Mouse (Mus musculus) intestine, embryonic 16.5 days (tissue): ENCODE measurements around the gene Smad3. TPM values are rescaled to one million over a fixed set of nuclear protein-coding genes. Genes with fewer than 3 reads are reported as not detected.

Experiments used
- ATAC-seq: fragments of 200-750 bp; cut with Nextera tagmentation; 2 replicates; pipeline ENCODE4 v1.8.0; 2017; ENCODE audit warnings: moderate TSS enrichment, moderate library complexity
- H3K27ac ChIP-seq: fragments of 300-500 bp; sonication (generic); 2 replicates; pipeline ENCODE4 v1.5.1; 2014; ENCODE audit warnings: mild to moderate bottlenecking, low read length
- H3K27me3 ChIP-seq: fragments of 300-500 bp; sonication (generic); replicated peaks from 2 replicates; pipeline ENCODE4 v1.6.1; 2014; ENCODE audit warnings: low read length, control low read depth, mixed read lengths; ENCODE audit not compliant: control insufficient read depth, insufficient read depth
- H3K36me3 ChIP-seq: fragments of 300-500 bp; sonication (generic); 2 replicates; pipeline ENCODE4 v1.6.1; 2014; ENCODE audit warnings: low read length, control low read depth; ENCODE audit not compliant: control insufficient read depth, insufficient read depth
- H3K4me1 ChIP-seq: fragments of 300-500 bp; sonication (generic); 2 replicates; pipeline ENCODE4 v1.6.1; 2014; ENCODE audit warnings: low read length, control low read depth, mixed read lengths; ENCODE audit not compliant: control insufficient read depth, insufficient read depth
- H3K4me2 ChIP-seq: fragments of 300-500 bp; sonication (generic); 2 replicates; pipeline ENCODE4 v1.6.1; 2014; ENCODE audit warnings: low read depth, low read length, control low read depth
- H3K4me3 ChIP-seq: fragments of 300-500 bp; sonication (generic); 2 replicates; pipeline ENCODE4 v1.5.1; 2014; ENCODE audit warnings: mild to moderate bottlenecking, low read length
- H3K9ac ChIP-seq: fragments of 300-500 bp; sonication (generic); 2 replicates; pipeline ENCODE4 v1.6.1; 2014; ENCODE audit warnings: low read depth, low read length
- H3K9me3 ChIP-seq: fragments of 300-500 bp; sonication (generic); 2 replicates; pipeline ENCODE4 v1.6.1; 2016; ENCODE audit warnings: low read length, control low read depth; ENCODE audit not compliant: control insufficient read depth
- whole genome bisulfite sequencing: fragments of 180-500 bp; shearing (Covaris S2); extraction: QIAGEN DNeasy Blood & Tissue Kit; methylation state at CpG from one replicate; pipeline ENCODE4 v1.1.7; 2014; 5-methylcytosine and 5-hydroxymethylcytosine counted together
- polyA plus RNA-seq: library from polyadenylated mRNA; unstranded; fragments of >200 nt; fragmentation: Nextera tagmentation; extraction: Ambion mirVana; gene quantifications from 2 replicates; pipeline ENCODE4 v1.2.1, GENCODE M21; 2015

Gene Smad3
- polyA plus RNA-seq, 1 experiment from 2014 or later, result 10.9 TPM

- Histone ChIP-seq H3K27ac (peak overlapping the region; percentile 29), H3K9ac (peak overlapping the region; percentile 21)
Observed at GRCm38 (mm10) chr9:63779950-63780887, 22.4 kb upstream of the Smad3 start.

GRCm38 (mm10) chr9:63776735-63777134, 18.9 kb upstream of the Smad3 start:
- Histone ChIP-seq H3K4me2 (no peak overlapping the region), H3K9me3 (no peaks in the 10 kb centered on the region), H3K9ac (no peak overlapping the region), H3K36me3 (no peaks in the 10 kb centered on the region), H3K27ac (no peak overlapping the region), H3K27me3 (no peaks in the 10 kb centered on the region), H3K4me3 (no peak overlapping the region), H3K4me1 (peaks cover 48% of the 10 kb centered on the region)
- ATAC-seq, result no peak
- WGBS, result 72% methylated on average over 3 of the region's 3 CpGs

More at GRCm38 (mm10) chr9:63779950-63780887, 22.4 kb upstream of the Smad3 start:
- Histone ChIP-seq H3K4me3 (no peak overlapping the region), H3K9me3 (no peaks in the 10 kb centered on the region), H3K4me2 (no peak overlapping the region), H3K4me1 (peaks cover 42% of the 10 kb centered on the region), H3K36me3 (no peaks in the 10 kb centered on the region), H3K27me3 (no peaks in the 10 kb centered on the region)
- 27% methylated on average over 17 of the region's 17 CpGs for WGBS
- ATAC-seq, result peak; percentile 31

- H3K36me3 ChIP-seq, result no peaks in the 10 kb centered on the region
- H3K4me1 ChIP-seq, result peaks cover 30% of the 10 kb centered on the region
- 0 out of 2 replicates have a peak overlapping the region, but pooled peaks have one; percentile 8 for H3K4me2 ChIP-seq
- H3K27me3 ChIP-seq, result no peaks in the 10 kb centered on the region
- 30% methylated on average over 6 of the region's 6 CpGs for WGBS
- H3K4me3 ChIP-seq, result no peak overlapping the region
- H3K9me3 ChIP-seq, result no peaks in the 10 kb centered on the region
- peak; percentile 94 for ATAC-seq
- H3K27ac ChIP-seq, result peak overlapping the region; percentile 92
- no peak overlapping the region for H3K9ac ChIP-seq
Observed at GRCm38 (mm10) chr9:63774854-63775483, 17.2 kb upstream of the Smad3 start.

GRCm38 (mm10) chr9:63772452-63772851, 14.7 kb upstream of the Smad3 start:
- Histone ChIP-seq H3K27me3 (no peaks in the 10 kb centered on the region), H3K4me1 (peaks cover 22% of the 10 kb centered on the region), H3K4me2 (no peak overlapping the region), H3K9me3 (no peaks in the 10 kb centered on the region), H3K9ac (0 out of 2 replicates have a peak overlapping the region, but pooled peaks have one; percentile 16), H3K4me3 (no peak overlapping the region), H3K27ac (peak overlapping the region; percentile 57), H3K36me3 (no peaks in the 10 kb centered on the region)
- WGBS, result 33% methylated on average over 10 of the region's 10 CpGs
- ATAC-seq, result no peak

- no peak overlapping the region for H3K4me3 ChIP-seq
- H3K4me2 ChIP-seq, result no peak overlapping the region
- WGBS, result 32% methylated on average over 5 of the region's 5 CpGs
- no peak overlapping the region for H3K27ac ChIP-seq
- no peaks in the 10 kb centered on the region for H3K36me3 ChIP-seq
- ATAC-seq, result no peak
- H3K27me3 ChIP-seq, result no peaks in the 10 kb centered on the region
- no peaks in the 10 kb centered on the region for H3K9me3 ChIP-seq
- no peak overlapping the region for H3K9ac ChIP-seq
- peaks cover 22% of the 10 kb centered on the region for H3K4me1 ChIP-seq
Observed at GRCm38 (mm10) chr9:63771676-63772075, 13.9 kb upstream of the Smad3 start.

GRCm38 (mm10) chr9:63761367-63762094, 3.7 kb upstream of the Smad3 start:
- Histone ChIP-seq H3K4me1 (peaks cover 19% of the 10 kb centered on the region; the same call in 1 of the 2 replicates), H3K4me2 (no peak overlapping the region), H3K4me3 (no peak overlapping the region), H3K36me3 (no peaks in the 10 kb centered on the region), H3K9me3 (peaks cover 3% of the 10 kb centered on the region), H3K27ac (peak overlapping the region; percentile 91), H3K9ac (no peak overlapping the region), H3K27me3 (no peaks in the 10 kb centered on the region)
- 81% methylated on average over 8 of the region's 8 CpGs for WGBS
- ATAC-seq, result no peak

GRCm38 (mm10) chr9:63760783-63761182, 3.0 kb upstream of the Smad3 start:
- Histone ChIP-seq H3K9me3 (peaks cover 3% of the 10 kb centered on the region), H3K27ac (peak overlapping the region; percentile 91), H3K36me3 (no peaks in the 10 kb centered on the region), H3K27me3 (no peaks in the 10 kb centered on the region), H3K4me3 (no peak overlapping the region), H3K4me1 (peaks cover 25% of the 10 kb centered on the region), H3K9ac (0 out of 2 replicates have a peak overlapping the region, but pooled peaks have one; percentile 4), H3K4me2 (peak overlapping the region; percentile 43; the same call in 1 of the 2 replicates)
- ATAC-seq, result no peak
- WGBS, result 75% methylated on average over 7 of the region's 7 CpGs

GRCm38 (mm10) chr9:63759973-63760722, 2.4 kb upstream of the Smad3 start:
- peak; percentile 16 for ATAC-seq
- H3K27me3 ChIP-seq, result no peaks in the 10 kb centered on the region
- H3K9me3 ChIP-seq, result peaks cover 3% of the 10 kb centered on the region
- WGBS, result 63% methylated on average over 7 of the region's 7 CpGs
- H3K4me1 ChIP-seq, result peaks cover 31% of the 10 kb centered on the region
- peak overlapping the region; percentile 96 for H3K9ac ChIP-seq
- peak overlapping the region; percentile 95 for H3K4me3 ChIP-seq
- no peaks in the 10 kb centered on the region for H3K36me3 ChIP-seq
- H3K27ac ChIP-seq, result peak overlapping the region; percentile 96
- H3K4me2 ChIP-seq, result peak overlapping the region; percentile 85
